Mouse (Mus musculus) kidney, embryonic 15.5 days (tissue): ENCODE data around the gene Gnb3. TPM values are rescaled to one million over a fixed set of nuclear protein-coding genes. Genes with fewer than 3 reads are reported as not detected.
"Not testable (repeated sequence)": the region's sequence is repeated elsewhere in the genome, so short reads cannot be mapped to it uniquely, and the experiment has no call there.

Experiments
- ATAC-seq: fragments of 200-750 bp; cut with Nextera tagmentation; replicated peaks from 2 replicates; pipeline ENCODE4 v1.8.0; 2017; ENCODE audit warnings: moderate TSS enrichment; ENCODE audit not compliant: low FRiP score
- H3K27ac ChIP-seq: fragments of 300-500 bp; sonication (generic); 2 replicates; pipeline ENCODE4 v1.5.1; 2015; ENCODE audit warnings: mild to moderate bottlenecking, inconsistent platforms
- H3K27me3 ChIP-seq: fragments of 300-500 bp; sonication (generic); 2 replicates; pipeline ENCODE4 v1.6.1; 2015; ENCODE audit warnings: inconsistent platforms
- H3K36me3 ChIP-seq: fragments of 300-500 bp; sonication (generic); 2 replicates; pipeline ENCODE4 v1.6.1; 2015; ENCODE audit warnings: inconsistent platforms
- H3K4me1 ChIP-seq: fragments of 300-500 bp; sonication (generic); 2 replicates; pipeline ENCODE4 v1.6.1; 2015; ENCODE audit warnings: inconsistent platforms
- H3K4me2 ChIP-seq: fragments of 300-500 bp; sonication (generic); 2 replicates; pipeline ENCODE4 v1.6.1; 2015; ENCODE audit warnings: moderate library complexity, mild to moderate bottlenecking, inconsistent platforms
- H3K4me3 ChIP-seq: fragments of 300-500 bp; sonication (generic); replicated peaks from 2 replicates; pipeline ENCODE4 v1.5.1; 2015; ENCODE audit warnings: mild to moderate bottlenecking, inconsistent platforms
- H3K9ac ChIP-seq: fragments of 300-500 bp; sonication (generic); 2 replicates; pipeline ENCODE4 v1.6.1; 2015; ENCODE audit warnings: mild to moderate bottlenecking, inconsistent platforms
- H3K9me3 ChIP-seq: fragments of 300-500 bp; sonication (generic); replicated peaks from 2 replicates; pipeline ENCODE4 v1.6.1; 2016; ENCODE audit warnings: inconsistent platforms
- WGBS: fragments of 180-500 bp; shearing (Covaris S2); methylation state at CpG from one replicate; pipeline ENCODE4 v1.1.7; 2015; ENCODE audit warnings: mixed read lengths; 5-methylcytosine and 5-hydroxymethylcytosine counted together
- polyA plus RNA-seq: library from polyadenylated mRNA; unstranded; fragments of >200 nt; fragmentation: Nextera tagmentation; extraction: Ambion mirVana; gene quantifications from 2 replicates; pipeline ENCODE4 v1.2.1, GENCODE M21; 2015

Gene Gnb3
- polyA plus RNA-seq, 1 experiment from 2014 or later, result 2.9 TPM

DNA sequence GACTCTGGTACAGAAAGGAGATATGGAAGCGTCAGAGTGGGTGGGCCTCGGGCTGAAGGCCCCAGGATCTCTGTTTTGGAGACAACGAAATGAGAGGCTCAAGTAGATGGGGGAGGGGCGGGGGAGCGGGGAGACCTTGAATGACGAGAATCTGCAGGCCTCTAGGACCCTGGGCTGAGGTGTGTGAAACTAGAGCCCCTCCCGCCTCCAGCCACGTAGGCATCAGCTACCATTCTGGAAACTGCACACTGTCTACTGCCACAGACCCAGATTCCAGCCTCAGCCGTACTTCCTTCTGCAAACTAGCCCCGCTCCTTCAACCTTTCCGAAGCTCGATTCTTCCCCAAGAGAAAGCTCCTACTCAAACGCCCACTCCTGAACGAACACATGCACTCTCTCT is 16.2 kb upstream of the Gnb3 start:
- Histone ChIP-seq H3K36me3 (peaks cover 20% of the 10 kb centered on the region), H3K27me3 (peaks cover 12% of the 10 kb centered on the region), H3K9ac (peak overlapping the region; percentile 90; the same call in 1 of the 2 replicates), H3K4me2 (peak overlapping the region; percentile 84), H3K27ac (peak overlapping the region; percentile 96), H3K4me1 (peaks cover 48% of the 10 kb centered on the region), H3K9me3 (no peaks in the 10 kb centered on the region), H3K4me3 (peak overlapping the region; percentile 73)
- 6% methylated on average over 14 of the region's 14 CpGs for WGBS
- peak; percentile 50; the same call in 1 of the 2 replicates for ATAC-seq

DNA sequence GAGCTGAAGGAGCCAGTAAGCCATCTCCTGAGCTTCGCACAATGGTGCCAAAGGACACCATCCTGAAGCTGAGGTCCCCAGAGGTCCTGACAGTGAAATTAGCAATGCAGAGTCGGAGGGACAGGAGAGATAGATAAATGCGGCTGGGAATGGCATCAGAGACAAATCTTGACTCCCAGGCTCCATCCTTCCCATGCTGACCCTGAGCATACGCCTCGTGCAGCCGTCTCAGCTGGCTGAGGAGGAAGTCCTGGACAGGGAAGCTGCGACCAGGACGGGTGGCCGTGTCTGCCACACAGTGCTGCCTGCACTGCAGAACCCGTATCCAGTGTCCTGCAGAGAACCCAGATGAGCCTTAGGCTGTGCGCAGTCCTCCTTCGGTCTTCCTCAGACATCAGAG is 14.6 kb upstream of the Gnb3 start:
- Histone ChIP-seq H3K9me3 (no peaks in the 10 kb centered on the region), H3K36me3 (peaks cover 20% of the 10 kb centered on the region), H3K4me2 (no peak overlapping the region), H3K4me1 (peaks cover 36% of the 10 kb centered on the region), H3K9ac (no peak overlapping the region), H3K4me3 (no peak overlapping the region), H3K27ac (no peak overlapping the region), H3K27me3 (peaks cover 12% of the 10 kb centered on the region)
- no peak for ATAC-seq
- 70% methylated on average over 12 of the region's 12 CpGs for WGBS

DNA sequence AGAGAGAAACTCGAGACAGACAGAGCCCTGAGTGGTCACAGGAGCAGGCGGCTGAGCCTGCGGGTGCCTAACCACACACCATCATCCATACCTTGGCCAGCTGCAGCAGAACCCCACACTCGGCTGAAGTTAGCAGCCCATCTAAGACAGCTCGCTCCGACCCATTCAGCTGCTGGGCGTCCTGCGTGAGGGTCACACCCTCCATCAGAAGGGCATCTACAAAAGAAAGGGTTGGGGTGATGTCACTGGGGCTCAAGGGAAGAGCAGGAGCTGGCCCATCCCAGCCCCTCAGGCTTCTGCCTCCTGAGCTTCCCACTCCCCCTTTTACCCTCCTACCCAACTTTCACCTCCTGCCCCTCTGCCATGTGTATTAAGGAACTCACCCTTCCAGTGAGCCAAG is 10.5 kb upstream of the Gnb3 start:
- Histone ChIP-seq H3K9me3 (no peaks in the 10 kb centered on the region), H3K27ac (no peak overlapping the region), H3K36me3 (peaks cover 37% of the 10 kb centered on the region), H3K27me3 (no peaks in the 10 kb centered on the region), H3K9ac (no peak overlapping the region), H3K4me1 (peaks cover 8% of the 10 kb centered on the region), H3K4me3 (no peak overlapping the region), H3K4me2 (no peak overlapping the region)
- 56% methylated on average over 8 of the region's 8 CpGs for WGBS
- ATAC-seq, result no peak

DNA sequence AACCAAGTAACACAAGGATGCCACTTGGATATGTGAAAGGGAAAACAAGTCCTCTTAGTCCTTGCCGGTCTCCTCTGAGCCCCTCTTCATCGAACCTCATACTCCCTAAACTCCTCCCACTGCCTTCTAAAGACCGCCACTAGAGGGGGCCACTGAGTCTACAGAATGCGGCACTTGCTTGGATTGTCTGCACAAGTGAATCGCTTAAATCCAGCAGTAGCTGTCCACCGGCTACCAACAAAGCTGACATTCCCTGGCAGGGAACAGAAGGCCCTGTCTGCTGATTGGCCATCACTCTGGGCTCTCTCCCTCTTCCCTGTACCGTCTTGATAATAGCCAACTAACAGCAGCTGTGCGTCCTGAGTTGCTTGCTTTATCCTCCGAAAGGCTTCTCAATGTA is 7.2 kb upstream of the Gnb3 start:
- H3K27ac ChIP-seq, result no peak overlapping the region
- H3K9me3 ChIP-seq, result no peaks in the 10 kb centered on the region
- H3K27me3 ChIP-seq, result no peaks in the 10 kb centered on the region
- peaks cover 3% of the 10 kb centered on the region for H3K4me1 ChIP-seq
- H3K9ac ChIP-seq, result no peak overlapping the region
- peak; percentile 75 for ATAC-seq
- 11% methylated on average over 9 of the region's 9 CpGs for WGBS
- no peak overlapping the region for H3K4me3 ChIP-seq
- peaks cover 31% of the 10 kb centered on the region for H3K36me3 ChIP-seq
- no peak overlapping the region for H3K4me2 ChIP-seq

DNA sequence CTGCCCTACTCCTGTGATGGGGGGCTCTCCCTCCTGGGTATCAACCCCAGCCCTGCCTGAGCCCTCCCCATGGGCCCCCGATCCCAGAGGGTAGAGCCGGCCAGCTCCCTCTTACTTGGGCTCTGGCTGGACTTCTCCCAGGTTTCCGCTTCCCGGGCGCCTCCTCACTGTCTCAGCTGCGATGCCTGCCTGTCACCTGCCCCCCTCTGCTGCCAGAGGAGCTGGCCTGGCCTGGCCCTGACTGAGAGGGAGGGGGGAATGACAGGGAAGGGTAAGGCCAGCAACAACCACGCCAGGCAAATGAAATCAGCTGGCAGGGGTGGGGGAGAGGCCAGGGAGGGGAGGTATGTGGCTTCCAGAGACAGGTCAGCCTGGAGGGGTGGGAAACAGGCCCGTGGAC is 270 bp downstream of the Gnb3 start:
- 0 out of 2 replicates have a peak overlapping the region, but pooled peaks have one; percentile 25 for H3K9ac ChIP-seq
- H3K4me3 ChIP-seq, result no peak overlapping the region
- H3K4me1 ChIP-seq, result peaks cover 42% of the 10 kb centered on the region
- peak overlapping the region; percentile 40 for H3K4me2 ChIP-seq
- peak overlapping the region; percentile 62 for H3K27ac ChIP-seq
- peak; percentile 31 for ATAC-seq
- 6% methylated on average over 8 of the region's 8 CpGs for WGBS
- H3K36me3 ChIP-seq, result peaks cover 14% of the 10 kb centered on the region
- no peaks in the 10 kb centered on the region for H3K9me3 ChIP-seq
- H3K27me3 ChIP-seq, result no peaks in the 10 kb centered on the region

DNA sequence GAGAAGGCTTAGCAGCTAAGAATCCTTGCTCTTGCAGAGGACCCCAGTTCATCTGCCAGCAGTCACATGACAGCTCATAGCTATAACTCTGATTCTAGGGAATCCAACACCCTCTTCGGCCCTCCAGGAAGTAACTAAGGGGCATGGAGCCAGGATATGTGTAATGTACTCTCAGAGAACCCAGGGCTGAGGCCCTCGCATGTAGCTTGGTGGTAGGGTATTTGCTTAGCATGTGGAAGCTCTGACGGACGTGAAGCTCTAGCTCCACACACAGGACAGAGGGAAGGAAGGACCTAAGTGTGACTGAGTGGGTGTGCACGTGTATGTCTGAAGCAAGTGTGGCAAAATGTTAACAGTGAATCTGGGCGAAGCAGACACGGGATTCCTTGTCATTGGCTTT is 3.7 kb downstream of the Gnb3 start:
- ATAC-seq, result no peak

DNA sequence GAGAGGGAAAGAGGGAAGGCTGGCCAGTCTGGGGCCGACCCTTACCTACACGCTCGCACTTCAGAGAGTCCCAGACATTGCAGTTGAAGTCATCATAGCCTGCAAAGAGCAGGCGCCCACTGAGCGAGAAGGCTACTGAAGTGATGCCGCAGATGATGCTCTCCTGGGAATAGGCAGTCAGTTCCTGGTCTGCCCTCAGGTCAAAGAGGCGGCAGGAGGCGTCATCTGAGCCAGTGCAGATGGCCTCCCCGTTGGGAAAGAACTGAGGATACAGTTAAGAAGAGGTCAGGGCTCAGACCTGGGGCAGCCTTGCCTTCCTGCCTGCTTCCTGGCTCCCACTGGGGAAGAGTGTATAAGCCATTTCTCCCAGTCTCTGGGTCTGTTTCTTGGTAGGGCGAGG is 4.5 kb downstream of the Gnb3 start:
- no peaks in the 10 kb centered on the region for H3K27me3 ChIP-seq
- WGBS, result 29% methylated on average over 10 of the region's 10 CpGs
- peaks cover 34% of the 10 kb centered on the region for H3K36me3 ChIP-seq
- no peak for ATAC-seq
- peak overlapping the region; percentile 38; the same call in 1 of the 2 replicates for H3K27ac ChIP-seq
- H3K9ac ChIP-seq, result no peak overlapping the region
- no peak overlapping the region for H3K4me2 ChIP-seq
- H3K4me1 ChIP-seq, result peaks cover 55% of the 10 kb centered on the region
- no peak overlapping the region for H3K4me3 ChIP-seq
- H3K9me3 ChIP-seq, result no peaks in the 10 kb centered on the region

More for the DNA sequence above, 3.7 kb downstream of the Gnb3 start:
- Histone ChIP-seq H3K4me1 (peaks cover 50% of the 10 kb centered on the region), H3K9ac (no peak overlapping the region), H3K9me3 (no peaks in the 10 kb centered on the region), H3K36me3 (peaks cover 35% of the 10 kb centered on the region), H3K27me3 (no peaks in the 10 kb centered on the region), H3K4me3 (no peak overlapping the region), H3K27ac (no peak overlapping the region), H3K4me2 (no peak overlapping the region)
- WGBS, result 62% methylated on average over 7 of the region's 7 CpGs

DNA sequence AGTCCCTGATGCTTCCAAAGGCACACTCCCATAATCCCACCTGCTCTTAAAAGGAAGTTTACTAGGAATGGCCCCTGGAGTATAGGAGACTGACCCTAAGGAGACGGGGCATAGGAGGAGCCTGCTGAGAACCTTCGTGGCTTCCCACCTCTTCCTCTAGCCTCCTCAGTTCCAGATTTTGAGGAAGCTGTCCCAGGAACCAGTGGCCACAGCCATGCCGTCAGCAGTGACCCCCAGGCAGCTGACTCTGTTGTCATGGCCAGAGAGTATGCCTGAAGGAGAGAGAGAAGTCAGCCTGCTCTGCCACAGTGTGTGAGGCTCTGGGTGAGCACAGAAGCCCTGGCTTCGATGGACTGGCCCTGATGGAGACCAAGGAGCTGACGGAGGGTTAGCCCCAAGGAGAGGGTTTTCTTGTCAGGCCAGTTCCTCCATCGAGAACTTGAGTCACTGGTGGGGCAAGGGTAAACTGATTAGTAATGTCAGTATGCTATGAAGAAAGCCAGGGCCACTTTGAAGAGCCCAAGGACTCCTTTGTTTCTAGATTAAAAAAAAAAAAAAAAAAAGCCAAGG is 5.5 kb downstream of the Gnb3 start:
- Histone ChIP-seq H3K4me1 (peaks cover 49% of the 10 kb centered on the region), H3K9me3 (no peaks in the 10 kb centered on the region), H3K27me3 (no peaks in the 10 kb centered on the region), H3K4me2 (no peak overlapping the region), H3K4me3 (no peak overlapping the region), H3K36me3 (peaks cover 34% of the 10 kb centered on the region), H3K9ac (no peak overlapping the region), H3K27ac (no peak overlapping the region)
- ATAC-seq, result no peak
- WGBS, result 87% methylated on average over 6 of the region's 6 CpGs

DNA sequence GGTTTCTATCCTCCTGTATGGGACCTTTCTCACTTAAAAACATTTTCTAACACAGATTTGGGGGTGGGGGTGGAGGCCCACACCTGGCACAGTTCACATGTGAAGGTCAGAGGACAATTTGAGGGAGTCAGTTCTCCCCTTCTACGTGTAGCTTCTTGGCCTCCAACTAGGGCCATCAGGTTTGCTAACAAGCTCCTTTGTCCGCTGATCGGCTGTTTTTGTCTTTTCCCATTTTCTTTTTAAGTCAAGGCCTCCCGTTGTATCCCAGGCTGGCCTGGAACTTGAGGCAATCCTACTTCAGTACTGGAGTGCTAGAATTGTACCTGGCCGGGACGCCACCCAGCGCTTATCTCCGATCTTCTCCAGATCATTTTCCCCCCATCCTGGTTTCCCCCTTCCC is 8.4 kb downstream of the Gnb3 start:
- no peak for ATAC-seq
- Histone ChIP-seq H3K4me1 (peaks cover 44% of the 10 kb centered on the region), H3K36me3 (peaks cover 44% of the 10 kb centered on the region), H3K4me2 (peak overlapping the region; percentile 90), H3K9ac (no peak overlapping the region), H3K27me3 (no peaks in the 10 kb centered on the region), H3K9me3 (no peaks in the 10 kb centered on the region), H3K27ac (no peak overlapping the region), H3K4me3 (no peak overlapping the region)
- WGBS, result 90% methylated on average over 8 of the region's 8 CpGs

DNA sequence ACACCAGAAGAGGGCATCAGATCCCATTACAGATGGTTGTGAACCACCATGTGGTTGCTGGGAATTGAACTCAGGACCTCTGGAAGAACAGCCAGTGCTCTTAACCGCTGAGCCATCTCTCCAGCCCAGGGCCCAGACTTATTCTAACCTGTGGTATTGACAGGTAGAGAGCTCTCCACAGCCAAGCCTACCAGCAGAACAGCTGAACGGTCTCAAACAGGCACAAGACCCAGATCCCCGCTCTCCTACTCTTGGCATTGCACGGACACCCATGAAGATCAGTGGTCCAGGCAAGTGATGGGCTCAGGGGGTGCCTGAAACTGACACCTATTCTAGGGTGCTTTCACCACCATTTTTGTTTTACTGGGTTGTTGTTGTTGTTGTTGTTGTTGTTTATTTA is 8.9 kb downstream of the Gnb3 start:
- WGBS, result 97% methylated on average over 4 of the region's 4 CpGs
- H3K27me3 ChIP-seq, H3K9ac ChIP-seq, H3K27ac ChIP-seq, ATAC-seq, H3K9me3 ChIP-seq: not testable (repeated sequence)
- Histone ChIP-seq H3K36me3 (peaks cover 47% of the 10 kb centered on the region), H3K4me2 (peak overlapping the region; percentile 90), H3K4me1 (peaks cover 44% of the 10 kb centered on the region), H3K4me3 (peak overlapping the region; percentile 82)

DNA sequence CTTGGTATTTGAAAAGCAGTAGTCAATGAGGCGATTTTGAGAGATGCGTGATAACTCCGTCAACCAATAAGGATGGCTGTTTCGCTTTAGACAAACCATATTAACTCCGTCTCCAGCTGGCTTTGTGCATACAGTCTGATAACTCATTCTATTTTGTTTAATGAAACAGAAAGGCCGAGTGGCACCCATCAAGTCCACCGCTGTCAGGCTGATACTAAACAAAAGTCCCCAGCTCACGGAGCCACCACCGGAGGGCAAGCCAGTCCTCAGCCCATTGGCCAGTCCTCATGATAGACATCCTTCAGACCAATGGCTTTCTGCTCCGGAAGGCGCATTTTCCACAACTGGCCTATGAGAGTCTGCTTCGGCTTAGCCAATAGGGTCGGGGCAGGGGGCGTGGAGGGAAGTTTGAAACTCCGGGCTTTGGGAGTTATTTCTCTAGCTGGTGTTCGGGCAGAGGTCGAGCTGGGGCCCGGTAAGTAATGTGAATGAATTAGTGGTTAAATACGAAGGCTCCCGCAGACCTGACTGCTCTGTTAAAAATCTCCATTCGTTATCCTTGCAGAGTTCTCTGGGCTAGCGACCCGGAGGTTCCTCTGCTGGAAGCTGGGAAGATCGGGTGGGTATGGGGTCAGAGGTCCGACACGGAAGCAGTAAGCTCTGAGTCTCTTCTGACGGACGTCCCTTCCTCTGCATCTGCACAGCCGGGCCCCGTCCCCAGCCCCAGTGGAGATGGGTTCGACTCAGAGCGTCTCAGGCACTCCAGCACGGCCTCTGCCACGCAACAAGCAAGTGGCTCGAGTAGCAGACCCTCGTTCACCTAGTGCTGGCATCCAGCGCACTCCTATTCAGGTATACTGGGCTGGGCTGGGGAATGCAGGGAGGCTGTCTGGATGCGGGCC is 10.0 kb downstream of the Gnb3 start:
- Histone ChIP-seq H3K36me3 (peaks cover 58% of the 10 kb centered on the region), H3K9me3 (no peaks in the 10 kb centered on the region), H3K4me3 (peak overlapping the region; percentile 82), H3K4me1 (peaks cover 34% of the 10 kb centered on the region), H3K4me2 (peak overlapping the region; percentile 90), H3K27ac (peak overlapping the region; percentile 98), H3K9ac (peak overlapping the region; percentile 64), H3K27me3 (no peaks in the 10 kb centered on the region)
- under 1% methylated on average over 38 of the region's 38 CpGs for WGBS
- peak; percentile 90 for ATAC-seq
